Mouse (Mus musculus): Measurements from ENCODE around the gene Sdr42e1.

Sdr42e1 gene

GRCm38 (mm10) chr8:117660358-117661031 lies 13.0 kb downstream of the Sdr42e1 start:
- DNase-seq = no peak

DNA sequence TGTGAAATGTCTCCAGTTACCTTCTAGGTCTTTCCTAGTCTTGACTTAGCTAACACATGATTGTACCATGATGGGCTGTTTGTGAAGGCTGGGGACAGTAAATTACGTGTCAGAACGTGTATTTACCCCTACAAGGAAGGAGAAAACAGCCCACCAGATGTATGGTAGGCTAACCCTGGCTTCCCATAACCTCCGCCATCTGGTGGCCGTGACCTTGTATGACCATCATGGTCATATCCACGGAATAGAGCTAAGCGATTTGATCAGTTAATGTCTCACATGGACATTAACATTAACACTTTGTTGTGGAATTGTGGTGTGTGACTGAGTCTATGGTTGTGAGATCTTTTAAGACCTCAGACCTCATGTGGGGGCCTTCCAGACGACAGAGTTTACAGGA lies 14.5 kb downstream of the Sdr42e1 start:
- no peak for DNase-seq

- no peak for DNase-seq
Observed at GRCm38 (mm10) chr8:117652318-117652717, 21.2 kb downstream of the Sdr42e1 start.

DNA sequence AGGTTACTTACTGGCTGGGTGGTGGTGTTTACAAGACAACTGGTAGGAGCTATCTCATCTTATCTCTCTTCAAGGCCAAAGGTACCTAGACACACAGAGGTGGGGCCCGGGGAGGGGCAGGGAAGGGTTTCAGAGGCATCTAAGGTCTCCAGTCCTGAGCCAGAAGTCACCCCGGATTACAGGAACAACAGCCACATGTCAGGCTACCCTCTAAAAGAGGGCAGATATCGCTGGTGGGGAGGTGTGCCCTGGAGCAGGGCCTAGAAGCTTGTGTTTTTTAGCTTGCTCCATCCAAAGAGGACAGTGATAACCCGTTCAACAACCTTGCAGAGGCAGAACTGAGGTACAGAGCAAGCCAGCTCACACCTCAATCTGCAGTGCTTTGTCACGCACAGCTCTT lies 27.0 kb downstream of the Sdr42e1 start:
- no peak for DNase-seq

DNA sequence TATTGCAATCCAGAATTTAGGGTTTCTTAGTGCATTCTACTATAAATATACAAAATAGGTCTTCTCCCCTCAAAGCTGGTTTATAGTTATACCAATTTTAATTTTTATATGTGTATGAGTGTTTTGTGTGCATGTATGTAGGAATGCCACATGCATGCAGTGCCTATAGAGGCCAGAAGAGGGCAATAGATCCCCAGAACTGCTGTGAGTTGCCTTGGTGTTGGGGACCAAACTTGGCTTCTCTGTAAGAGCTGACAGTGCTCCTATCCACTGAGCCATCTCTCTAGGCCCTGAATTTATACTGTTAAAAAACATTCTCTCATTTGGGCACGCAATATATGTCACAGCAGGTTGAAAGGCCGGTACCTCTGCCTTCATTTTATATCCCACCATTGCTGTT lies 27.5 kb downstream of the Sdr42e1 start:
- peak; percentile 54 for DNase-seq

GRCm38 (mm10) chr8:117645486-117645885 lies 28.0 kb downstream of the Sdr42e1 start:
- no peak for DNase-seq

- DNase-seq = no peak
Observed at GRCm38 (mm10) chr8:117639631-117640030, 33.9 kb downstream of the Sdr42e1 start.

DNA sequence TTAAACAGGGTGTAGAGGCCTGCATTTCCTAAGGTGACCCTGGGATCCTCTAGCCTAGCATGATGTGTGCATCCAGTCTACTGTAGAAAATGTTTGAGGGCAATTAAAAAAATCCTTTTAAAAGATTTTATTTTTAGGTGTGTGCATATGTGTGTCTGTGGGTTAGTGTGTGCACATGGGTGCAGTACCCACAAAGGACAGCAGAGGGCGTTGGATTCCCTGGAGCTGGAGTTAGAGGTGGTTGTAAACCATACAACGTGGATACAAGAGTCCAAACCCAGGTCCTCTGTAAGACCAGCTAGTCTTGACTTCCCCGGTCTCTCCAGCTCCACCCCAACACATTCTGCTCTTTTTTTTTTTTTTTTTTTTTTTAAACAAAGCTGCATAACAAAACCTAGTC lies 36.0 kb downstream of the Sdr42e1 start:
- no peak for DNase-seq

- no peak for DNase-seq
Observed at GRCm38 (mm10) chr8:117634406-117634805, 39.1 kb downstream of the Sdr42e1 start.

- DNase-seq = no peak
Observed at GRCm38 (mm10) chr8:117632532-117632931, 41.0 kb downstream of the Sdr42e1 start.

- DNase-seq = no peak
Observed at GRCm38 (mm10) chr8:117627096-117627495, 46.4 kb downstream of the Sdr42e1 start.

GRCm38 (mm10) chr8:117626040-117626838 lies 47.2 kb downstream of the Sdr42e1 start:
- DNase-seq = peak; percentile 47

DNA sequence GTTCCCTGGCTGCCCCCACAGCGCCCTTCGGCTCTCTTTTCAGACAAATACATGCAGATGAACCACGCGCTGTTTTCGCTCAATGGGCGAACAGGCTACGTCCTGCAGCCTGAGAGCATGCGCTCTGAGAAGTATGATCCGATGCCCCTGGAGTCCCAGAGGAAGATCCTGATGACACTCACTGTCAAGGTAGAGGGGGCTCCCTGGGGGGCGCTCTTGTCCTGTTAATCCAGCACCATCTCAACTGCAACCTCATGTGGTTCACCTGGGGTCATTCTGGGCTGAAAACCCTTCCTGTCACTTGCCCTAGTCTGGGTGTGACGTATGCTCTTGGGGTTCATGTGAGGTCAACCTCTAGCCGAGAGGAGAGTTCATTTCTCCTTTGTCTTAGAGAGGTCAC lies 60.6 kb downstream of the Sdr42e1 start:
- DNase-seq = no peak
